Mouse (Mus musculus): Measurements from ENCODE around the gene Foxn4. TPM values are rescaled to one million over a fixed set of nuclear protein-coding genes. Genes with fewer than 3 reads are reported as not detected.

The Foxn4 gene
- polyA plus RNA-seq, 1 experiment from 2014 or later: 0.11 TPM

- no peak overlapping the region for H3K4me3 ChIP-seq
- no peaks in the 10 kb centered on the region for H3K36me3 ChIP-seq
- H3K9ac ChIP-seq: no peak overlapping the region
- WGBS: 40% methylated on average over 16 of the region's 16 CpGs
- H3K4me1 ChIP-seq (replicated peaks): peaks cover 12% of the 10 kb centered on the region
- no peak overlapping the region for H3K4me2 ChIP-seq
- no peak for ATAC-seq (replicated peaks; ENCODE audit: insufficient number of reproducible peaks, insufficient read depth, low FRiP score, low read depth)
- H3K27ac ChIP-seq: no peak overlapping the region
- H3K9me3 ChIP-seq (replicated peaks): no peaks in the 10 kb centered on the region
- H3K27me3 ChIP-seq: peaks cover 92% of the 10 kb centered on the region
Measured at GRCm38 (mm10) chr5:114275991-114276390, 2.4 kb upstream of the Foxn4 start.

- no peaks in the 10 kb centered on the region for H3K36me3 ChIP-seq
- no peak overlapping the region for H3K9ac ChIP-seq
- peaks cover 12% of the 10 kb centered on the region for H3K4me1 ChIP-seq (replicated peaks)
- H3K4me3 ChIP-seq: no peak overlapping the region
- no peak for ATAC-seq (replicated peaks; ENCODE audit: insufficient number of reproducible peaks, insufficient read depth, low FRiP score, low read depth)
- no peak overlapping the region for H3K27ac ChIP-seq
- peaks cover 92% of the 10 kb centered on the region for H3K27me3 ChIP-seq
- H3K4me2 ChIP-seq: no peak overlapping the region
- WGBS: 29% methylated on average over 8 of the region's 8 CpGs
- H3K9me3 ChIP-seq (replicated peaks): no peaks in the 10 kb centered on the region
Measured at GRCm38 (mm10) chr5:114275339-114275738, 1.7 kb upstream of the Foxn4 start.

GRCm38 (mm10) chr5:114269984-114270383 lies 3.6 kb downstream of the Foxn4 start:
- Histone ChIP-seq H3K27ac (no peak overlapping the region), H3K4me1 (replicated peaks) (peaks cover 12% of the 10 kb centered on the region), H3K4me3 (no peak overlapping the region), H3K9me3 (replicated peaks) (no peaks in the 10 kb centered on the region), H3K36me3 (no peaks in the 10 kb centered on the region), H3K4me2 (no peak overlapping the region), H3K27me3 (peaks cover 94% of the 10 kb centered on the region), H3K9ac (no peak overlapping the region)
- 25% methylated on average over 12 of the region's 12 CpGs for WGBS
- ATAC-seq (replicated peaks; ENCODE audit: insufficient number of reproducible peaks, insufficient read depth, low FRiP score, low read depth): no peak

DNA sequence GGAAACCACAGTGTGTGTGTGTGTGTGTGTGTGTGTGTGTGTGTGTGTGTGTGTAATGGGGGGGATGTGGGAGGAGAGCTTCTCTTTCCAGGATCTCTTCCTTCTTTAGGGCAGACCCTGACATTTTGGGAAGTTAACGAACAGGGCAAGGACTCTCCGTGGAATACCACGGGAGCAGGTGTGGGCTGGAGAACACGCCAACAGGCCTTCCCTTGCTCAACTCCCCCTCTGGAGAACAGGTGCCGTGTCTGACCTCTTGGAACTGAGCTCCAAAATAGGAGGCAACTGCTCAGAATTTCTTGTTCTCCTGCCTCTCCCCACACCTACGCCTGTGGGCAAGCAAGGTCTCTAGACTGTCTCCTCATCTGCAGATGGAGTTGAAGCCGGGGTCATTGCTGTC lies 4.1 kb downstream of the Foxn4 start:
- H3K4me1 ChIP-seq (replicated peaks): peaks cover 12% of the 10 kb centered on the region
- WGBS: 57% methylated on average over 7 of the region's 7 CpGs
- H3K36me3 ChIP-seq: no peaks in the 10 kb centered on the region
- H3K4me3 ChIP-seq: no peak overlapping the region
- H3K4me2 ChIP-seq: no peak overlapping the region
- no peaks in the 10 kb centered on the region for H3K9me3 ChIP-seq (replicated peaks)
- H3K9ac ChIP-seq: no peak overlapping the region
- H3K27me3 ChIP-seq: peaks cover 90% of the 10 kb centered on the region
- no peak overlapping the region for H3K27ac ChIP-seq
- ATAC-seq (replicated peaks; ENCODE audit: insufficient number of reproducible peaks, insufficient read depth, low FRiP score, low read depth): no peak

- H3K9ac ChIP-seq: no peak overlapping the region
- H3K36me3 ChIP-seq: no peaks in the 10 kb centered on the region
- 40% methylated on average over 7 of the region's 7 CpGs for whole genome bisulfite sequencing
- H3K4me1 ChIP-seq (replicated peaks): peaks cover 6% of the 10 kb centered on the region
- no peak overlapping the region for H3K4me3 ChIP-seq
- H3K27ac ChIP-seq: no peak overlapping the region
- peaks cover 81% of the 10 kb centered on the region for H3K27me3 ChIP-seq
- H3K9me3 ChIP-seq (replicated peaks): no peaks in the 10 kb centered on the region
- H3K4me2 ChIP-seq: no peak overlapping the region
- ATAC-seq (replicated peaks; ENCODE audit: insufficient number of reproducible peaks, insufficient read depth, low FRiP score, low read depth): no peak
Measured at GRCm38 (mm10) chr5:114268646-114269045, 5.0 kb downstream of the Foxn4 start.

DNA sequence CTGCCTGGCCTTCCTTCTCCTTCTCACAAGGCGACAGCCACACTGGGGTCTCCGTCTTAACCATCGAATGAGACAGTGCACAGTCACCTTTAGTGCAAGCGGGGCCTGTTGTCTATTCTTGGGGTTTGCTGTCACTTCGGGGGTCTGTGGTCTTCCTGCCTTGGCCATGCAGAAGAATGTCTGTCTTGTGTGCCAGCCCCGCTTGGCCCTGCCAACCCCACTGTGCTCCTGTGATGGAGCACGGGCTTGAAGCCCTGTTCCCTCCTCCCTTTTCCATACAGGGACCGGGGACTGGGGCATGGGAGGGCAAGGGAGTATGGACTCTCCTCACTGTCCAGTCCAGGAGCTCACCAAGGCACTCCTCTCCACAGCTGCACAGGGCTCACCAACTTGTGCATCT lies 8.8 kb downstream of the Foxn4 start:
- H3K36me3 ChIP-seq: no peaks in the 10 kb centered on the region
- no peak overlapping the region for H3K9ac ChIP-seq
- no peaks in the 10 kb centered on the region for H3K9me3 ChIP-seq (replicated peaks)
- H3K4me3 ChIP-seq: no peak overlapping the region
- H3K4me1 ChIP-seq (replicated peaks): no peaks in the 10 kb centered on the region
- WGBS: 83% methylated on average over 8 of the region's 8 CpGs
- peaks cover 43% of the 10 kb centered on the region for H3K27me3 ChIP-seq
- ATAC-seq (replicated peaks; ENCODE audit: insufficient number of reproducible peaks, insufficient read depth, low FRiP score, low read depth): no peak
- H3K27ac ChIP-seq: no peak overlapping the region
- no peak overlapping the region for H3K4me2 ChIP-seq

GRCm38 (mm10) chr5:114264030-114264459 lies 9.6 kb downstream of the Foxn4 start:
- Histone ChIP-seq H3K4me1 (replicated peaks) (no peaks in the 10 kb centered on the region), H3K4me2 (no peak overlapping the region), H3K9me3 (replicated peaks) (no peaks in the 10 kb centered on the region), H3K4me3 (no peak overlapping the region), H3K36me3 (no peaks in the 10 kb centered on the region), H3K27ac (no peak overlapping the region), H3K27me3 (peaks cover 35% of the 10 kb centered on the region), H3K9ac (no peak overlapping the region)
- ATAC-seq (replicated peaks; ENCODE audit: insufficient number of reproducible peaks, insufficient read depth, low FRiP score, low read depth): no peak
- 78% methylated on average over 8 of the region's 8 CpGs for WGBS

DNA sequence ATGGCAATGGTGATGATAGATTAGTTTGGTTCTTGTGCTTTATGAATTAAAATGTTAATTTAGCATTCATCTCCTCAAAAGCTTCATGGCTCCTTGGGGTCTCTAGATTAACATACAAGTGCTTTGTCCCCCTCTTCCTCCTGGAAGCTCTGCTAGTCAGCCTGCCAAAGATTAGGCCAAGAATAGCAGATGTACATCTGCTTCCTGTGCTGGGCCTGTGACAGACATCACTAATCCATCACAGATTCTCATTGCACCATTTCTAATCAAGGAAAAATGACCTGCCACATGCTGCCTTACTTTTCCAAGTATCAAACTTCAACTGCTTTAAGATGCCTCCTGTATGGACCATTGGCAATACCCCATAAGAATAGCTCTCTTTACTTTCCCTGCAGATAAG lies 12.1 kb downstream of the Foxn4 start:
- H3K36me3 ChIP-seq: no peaks in the 10 kb centered on the region
- no peak overlapping the region for H3K4me3 ChIP-seq
- ATAC-seq (replicated peaks; ENCODE audit: insufficient number of reproducible peaks, insufficient read depth, low FRiP score, low read depth): no peak
- H3K9me3 ChIP-seq (replicated peaks): no peaks in the 10 kb centered on the region
- H3K9ac ChIP-seq: no peak overlapping the region
- no peaks in the 10 kb centered on the region for H3K4me1 ChIP-seq (replicated peaks)
- no peak overlapping the region for H3K27ac ChIP-seq
- peaks cover 10% of the 10 kb centered on the region; the same call in 1 of the 2 replicates for H3K27me3 ChIP-seq
- H3K4me2 ChIP-seq: no peak overlapping the region

GRCm38 (mm10) chr5:114259495-114259894 lies 14.1 kb downstream of the Foxn4 start:
- no peaks in the 10 kb centered on the region for H3K4me1 ChIP-seq (replicated peaks)
- ATAC-seq (replicated peaks; ENCODE audit: insufficient number of reproducible peaks, insufficient read depth, low FRiP score, low read depth): no peak
- no peak overlapping the region for H3K27ac ChIP-seq
- H3K36me3 ChIP-seq: no peaks in the 10 kb centered on the region
- H3K4me2 ChIP-seq: no peak overlapping the region
- no peaks in the 10 kb centered on the region for H3K9me3 ChIP-seq (replicated peaks)
- 0 out of 2 replicates have a peak, but pooled peaks cover 6% of the 10 kb centered on the region for H3K27me3 ChIP-seq
- H3K9ac ChIP-seq: no peak overlapping the region
- no peak overlapping the region for H3K4me3 ChIP-seq
- 63% methylated on average over 10 of the region's 10 CpGs for WGBS

- no peak overlapping the region for H3K4me2 ChIP-seq
- no peak overlapping the region for H3K4me3 ChIP-seq
- no peak overlapping the region for H3K9ac ChIP-seq
- H3K27ac ChIP-seq: no peak overlapping the region
- H3K4me1 ChIP-seq (replicated peaks): no peaks in the 10 kb centered on the region
- H3K27me3 ChIP-seq: no peaks in the 10 kb centered on the region
- WGBS: 19% methylated on average over 14 of the region's 14 CpGs
- H3K36me3 ChIP-seq: peaks cover 44% of the 10 kb centered on the region
- no peaks in the 10 kb centered on the region for H3K9me3 ChIP-seq (replicated peaks)
- ATAC-seq (replicated peaks; ENCODE audit: insufficient number of reproducible peaks, insufficient read depth, low FRiP score, low read depth): 0 out of 2 replicates have a peak, but pooled peaks have one; percentile 29
Measured at GRCm38 (mm10) chr5:114248174-114248589, 25.4 kb downstream of the Foxn4 start.

GRCm38 (mm10) chr5:114246465-114246864 lies 27.1 kb downstream of the Foxn4 start:
- WGBS: 74% methylated on average over 7 of the region's 7 CpGs
- no peaks in the 10 kb centered on the region for H3K9me3 ChIP-seq (replicated peaks)
- no peaks in the 10 kb centered on the region for H3K4me1 ChIP-seq (replicated peaks)
- no peak overlapping the region for H3K27ac ChIP-seq
- peaks cover 57% of the 10 kb centered on the region for H3K36me3 ChIP-seq
- no peak overlapping the region for H3K9ac ChIP-seq
- H3K27me3 ChIP-seq: no peaks in the 10 kb centered on the region
- H3K4me2 ChIP-seq: no peak overlapping the region
- no peak for ATAC-seq (replicated peaks; ENCODE audit: insufficient number of reproducible peaks, insufficient read depth, low FRiP score, low read depth)
- H3K4me3 ChIP-seq: no peak overlapping the region

GRCm38 (mm10) chr5:114239737-114240136 lies 33.9 kb downstream of the Foxn4 start:
- Histone ChIP-seq H3K27ac (no peak overlapping the region), H3K36me3 (peaks cover 25% of the 10 kb centered on the region), H3K4me1 (replicated peaks) (no peaks in the 10 kb centered on the region), H3K4me2 (no peak overlapping the region), H3K9ac (no peak overlapping the region), H3K4me3 (no peak overlapping the region), H3K9me3 (replicated peaks) (no peaks in the 10 kb centered on the region), H3K27me3 (no peaks in the 10 kb centered on the region)
- ATAC-seq (replicated peaks; ENCODE audit: insufficient number of reproducible peaks, insufficient read depth, low FRiP score, low read depth): no peak
- WGBS: 54% methylated on average over 14 of the region's 14 CpGs

Measured in heart, embryonic 15.5 days (tissue).